Mouse (Mus musculus) urinary bladder, adult 18-20 months (tissue): ENCODE data around the gene Pomt1.

Source experiments
- DNase-seq, 2 experiments: peaks; one replicate each; pipeline ENCODE4 v3.0.0; 2022; ENCODE audit warnings: low spot score in 2 of 2, mixed read lengths in 2 of 2

The Pomt1 gene

GRCm38 (mm10) chr2:32221577-32221976 lies 14.8 kb upstream of the Pomt1 start:
- no peak for DNase-seq

GRCm38 (mm10) chr2:32222057-32222456 lies 14.3 kb upstream of the Pomt1 start:
- DNase-seq = no peak

GRCm38 (mm10) chr2:32235433-32235832 lies 957 bp upstream of the Pomt1 start:
- DNase-seq = no peak

GRCm38 (mm10) chr2:32236760-32237487 lies 534 bp downstream of the Pomt1 start:
- DNase-seq = no peak

- no peak for DNase-seq
Measured at GRCm38 (mm10) chr2:32237571-32237970, 1.2 kb downstream of the Pomt1 start.

GRCm38 (mm10) chr2:32238708-32239435 lies 2.5 kb downstream of the Pomt1 start:
- DNase-seq = no peak

GRCm38 (mm10) chr2:32240591-32240990 lies 4.2 kb downstream of the Pomt1 start:
- DNase-seq = no peak

- no peak for DNase-seq
Measured at GRCm38 (mm10) chr2:32242986-32243385, 6.6 kb downstream of the Pomt1 start.

GRCm38 (mm10) chr2:32246741-32247140 lies 10.4 kb downstream of the Pomt1 start:
- DNase-seq = no peak

GRCm38 (mm10) chr2:32248377-32249361 lies 12.3 kb downstream of the Pomt1 start:
- no peak for DNase-seq

- no peak for DNase-seq
Measured at GRCm38 (mm10) chr2:32251791-32252527, 15.6 kb downstream of the Pomt1 start.

GRCm38 (mm10) chr2:32252658-32253057 lies 16.3 kb downstream of the Pomt1 start:
- DNase-seq = no peak

- no peak for DNase-seq
Measured at GRCm38 (mm10) chr2:32253352-32253751, 17.0 kb downstream of the Pomt1 start.

GRCm38 (mm10) chr2:32254563-32254962 lies 18.2 kb downstream of the Pomt1 start:
- DNase-seq = no peak

GRCm38 (mm10) chr2:32256273-32256672 lies 19.9 kb downstream of the Pomt1 start:
- DNase-seq = no peak

GRCm38 (mm10) chr2:32258887-32259533 lies 22.6 kb downstream of the Pomt1 start:
- DNase-seq = no peak

- DNase-seq = peak; percentile 83 to 85
Measured at GRCm38 (mm10) chr2:32259657-32260417, 23.4 kb downstream of the Pomt1 start, which contains the start of gene Uck1. Gene Uck1, minus strand, starts transcription at chr2:32260159.

- DNase-seq = no peak
Measured at GRCm38 (mm10) chr2:32260635-32261034, 24.2 kb downstream of the Pomt1 start.

GRCm38 (mm10) chr2:32275823-32276222 lies 39.4 kb downstream of the Pomt1 start:
- DNase-seq = no peak

GRCm38 (mm10) chr2:32282289-32282688 lies 45.9 kb downstream of the Pomt1 start:
- DNase-seq = no peak
